ENCODE assay signal across 28 mouse cellular contexts in genomic region chr2:31446456-31446855, GRCm38 (mm10). TPM values are rescaled to one million over a fixed set of nuclear protein-coding genes. Genes with fewer than 3 reads are reported as not detected.
DNase-seq lines count a peak whose midpoint lies in the region; ATAC-seq and TF ChIP-seq lines count a peak whose summit lies in the region.
"Had no signal": no experiment of that assay in that cellular context is flagged by ENCODE, and none has a peak within 500 bp of the region (broad histone marks: within the 10 kb centered on the region; RNA-seq: fewer than 3 reads in every experiment).

No protein-coding gene starts in this region.

- no peaks in the 10 kb centered on the region for H3K27me3 ChIP-seq in midbrain, embryonic 11.5 days (ENCODE audit: control insufficient read depth, insufficient read depth, low read length)
- H3K27me3 ChIP-seq in midbrain, embryonic 10.5 days (ENCODE audit: low read depth, poor library complexity, severe bottlenecking): no peaks in the 10 kb centered on the region
- no peaks in the 10 kb centered on the region for H3K27me3 ChIP-seq in intestine, embryonic 16.5 days (replicated peaks; ENCODE audit: control insufficient read depth, insufficient read depth, low read length)
- H3K27me3 ChIP-seq: embryonic facial prominence, embryonic 12.5 days; embryonic facial prominence, embryonic 15.5 days; heart, embryonic 15.5 days; intestine, embryonic 15.5 days had no signal

- H3K27ac ChIP-seq in midbrain, embryonic 11.5 days (ENCODE audit: low read depth, low read length): no peak overlapping the region
- no peak overlapping the region for H3K27ac ChIP-seq in midbrain, embryonic 10.5 days (replicated peaks)
- peak overlapping the region; percentile 44 for H3K27ac ChIP-seq in embryonic fibroblast, embryonic 13.5 days (ENCODE audit: insufficient read depth, low read length)
- H3K27ac ChIP-seq in intestine, embryonic 16.5 days (ENCODE audit: low read length): no peak overlapping the region
- H3K27ac ChIP-seq: embryonic facial prominence, embryonic 12.5 days; embryonic facial prominence, embryonic 15.5 days; forebrain, embryonic 12.5 days; gastrocnemius, adult 2 months; heart, embryonic 15.5 days; hindbrain, embryonic 10.5 days; hindbrain, embryonic 13.5 days; intestine, embryonic 15.5 days had no signal

- WGBS in midbrain, embryonic 11.5 days: 41% methylated on average over 4 of the region's 4 CpGs
- WGBS in midbrain, embryonic 10.5 days: 46% methylated on average over 4 of the region's 4 CpGs
- 56% methylated on average over 4 of the region's 4 CpGs for WGBS in intestine, embryonic 16.5 days

- no peaks in the 10 kb centered on the region for H3K9me3 ChIP-seq in midbrain, embryonic 11.5 days (ENCODE audit: control insufficient read depth, low read length)
- H3K9me3 ChIP-seq in midbrain, embryonic 10.5 days (replicated peaks): no peaks in the 10 kb centered on the region
- no peaks in the 10 kb centered on the region for H3K9me3 ChIP-seq in intestine, embryonic 16.5 days (ENCODE audit: control insufficient read depth, low read length)
- H3K9me3 ChIP-seq: embryonic facial prominence, embryonic 12.5 days; embryonic facial prominence, embryonic 15.5 days; forebrain, embryonic 12.5 days; heart, embryonic 12.5 days; heart, embryonic 15.5 days; hindbrain, embryonic 10.5 days; hindbrain, embryonic 13.5 days; intestine, embryonic 15.5 days had no signal

- no peaks in the 10 kb centered on the region for H3K36me3 ChIP-seq in midbrain, embryonic 11.5 days (ENCODE audit: control insufficient read depth, insufficient read depth, low read length)
- no peaks in the 10 kb centered on the region for H3K36me3 ChIP-seq in midbrain, embryonic 10.5 days
- H3K36me3 ChIP-seq in intestine, embryonic 16.5 days (ENCODE audit: control insufficient read depth, insufficient read depth, low read length): no peaks in the 10 kb centered on the region
- H3K36me3 ChIP-seq: embryonic facial prominence, embryonic 12.5 days; embryonic facial prominence, embryonic 15.5 days; forebrain, embryonic 12.5 days; heart, embryonic 12.5 days; heart, embryonic 15.5 days; hindbrain, embryonic 10.5 days; hindbrain, embryonic 13.5 days; intestine, embryonic 15.5 days had no signal

- no peak for TF ChIP-seq POLR2A in embryonic fibroblast, embryonic 13.5 days (IDR thresholded peaks at IDR 0.05; ENCODE audit: low read depth, low read length)

- no peak overlapping the region for H3K4me2 ChIP-seq in midbrain, embryonic 11.5 days
- H3K4me2 ChIP-seq in intestine, embryonic 16.5 days (ENCODE audit: low read depth, low read length): no peak overlapping the region
- H3K4me2 ChIP-seq: embryonic facial prominence, embryonic 12.5 days; embryonic facial prominence, embryonic 15.5 days; forebrain, embryonic 12.5 days; heart, embryonic 12.5 days; heart, embryonic 15.5 days; hindbrain, embryonic 13.5 days; intestine, embryonic 15.5 days had no signal

- peak; percentile 64 for DNase-seq in midbrain, embryonic 11.5 days (ENCODE audit: low spot score, missing footprints)
- DNase-seq in midbrain, embryonic 10.5 days (ENCODE audit: low spot score): no peak
- DNase-seq in R1 (ENCODE audit: low read depth, low spot score): peak; percentile 62
- DNase-seq in embryo, embryonic 9.5 days (ENCODE audit: extremely low spot score): no peak
- DNase-seq: adrenal gland, adult 2 months; adrenal gland, postnatal 25 days; cerebellum, adult 18-20 months; cerebellum, adult 9-10 months; cerebellum, postnatal 14 days; gastrocnemius, adult 2 months; gastrocnemius, postnatal 14 days; heart, adult 11 months; heart, postnatal 10 days; heart, postnatal 36 days; kidney, adult 18-20 months had no signal

- H3K4me1 ChIP-seq in midbrain, embryonic 11.5 days (ENCODE audit: control insufficient read depth, insufficient read depth, low read length): peaks cover 6% of the 10 kb centered on the region; the same call in 1 of the 2 replicates
- peaks cover 40% of the 10 kb centered on the region for H3K4me1 ChIP-seq in midbrain, embryonic 10.5 days
- H3K4me1 ChIP-seq in embryonic fibroblast, embryonic 13.5 days (ENCODE audit: control insufficient read depth, insufficient read depth, low read length): peaks cover 20% of the 10 kb centered on the region
- peaks cover 17% of the 10 kb centered on the region for H3K4me1 ChIP-seq in intestine, embryonic 16.5 days (ENCODE audit: control insufficient read depth, insufficient read depth, low read length)

- H3K4me3 ChIP-seq in midbrain, embryonic 11.5 days (ENCODE audit: low read depth, low read length): no peak overlapping the region
- no peak overlapping the region for H3K4me3 ChIP-seq in midbrain, embryonic 10.5 days
- H3K4me3 ChIP-seq in embryonic fibroblast, embryonic 13.5 days (ENCODE audit: insufficient read depth, low read length): no peak overlapping the region
- no peak overlapping the region for H3K4me3 ChIP-seq in intestine, embryonic 16.5 days (ENCODE audit: low read length)
- H3K4me3 ChIP-seq: embryonic facial prominence, embryonic 12.5 days; embryonic facial prominence, embryonic 15.5 days; erythroblast, embryonic 14.5 days; forebrain, embryonic 12.5 days; gastrocnemius, adult 2 months; heart, embryonic 12.5 days; heart, embryonic 15.5 days; hindbrain, embryonic 10.5 days; hindbrain, embryonic 13.5 days; intestine, embryonic 15.5 days had no signal

- no peak for TF ChIP-seq CTCF in embryonic fibroblast, embryonic 13.5 days (IDR thresholded peaks at IDR 0.05; ENCODE audit: borderline replicate concordance, insufficient read depth, low read length)

- H3K9ac ChIP-seq in midbrain, embryonic 11.5 days (ENCODE audit: low read length): no peak overlapping the region
- no peak overlapping the region for H3K9ac ChIP-seq in intestine, embryonic 16.5 days (ENCODE audit: low read depth, low read length)
- H3K9ac ChIP-seq: embryonic facial prominence, embryonic 12.5 days; embryonic facial prominence, embryonic 15.5 days; forebrain, embryonic 12.5 days; heart, embryonic 12.5 days; heart, embryonic 15.5 days; hindbrain, embryonic 13.5 days; intestine, embryonic 15.5 days had no signal

- no peak for ATAC-seq in midbrain, embryonic 11.5 days (ENCODE audit: low FRiP score)
- ATAC-seq in intestine, embryonic 16.5 days: no peak
- ATAC-seq: forebrain, embryonic 16.5 days; hindbrain, embryonic 16.5 days; intestine, embryonic 15.5 days had no signal

RNA-seq across cellular contexts. Expression of gene Ass1, which starts 23.6 kb away (rescaled TPM):
- polyA plus RNA-seq in midbrain, embryonic 11.5 days (2014; fragmentation: Nextera tagmentation; extraction: Ambion mirVana): 9.6 and 10.3 TPM in 2 replicates
- polyA plus RNA-seq in midbrain, embryonic 10.5 days (2016; fragmentation: Nextera tagmentation; extraction: Ambion mirVana): 11.4 and 13.3 TPM in 2 replicates
- 212 and 308 TPM in 2 replicates for polyA plus RNA-seq in embryonic fibroblast, embryonic 13.5 days (2011; ENCODE audit: insufficient read length, low read depth, missing spikeins)
- polyA plus RNA-seq in intestine, embryonic 16.5 days (2015; fragmentation: Nextera tagmentation; extraction: Ambion mirVana): 374 and 535 TPM in 2 replicates

Comparison
In these comparisons a context has a peak if more than half of its experiments do, and no peak if none do; other contexts are left out.
1. DNase-seq: peak in midbrain, embryonic 11.5 days (single experiment) and R1 (single experiment); none in midbrain, embryonic 10.5 days (single experiment) and embryo, embryonic 9.5 days (single experiment).
2. RNA of gene Ass1, which starts 23.6 kb away (polyA plus RNA-seq): 374 to 535 TPM in intestine, embryonic 16.5 days and 212 to 308 TPM in embryonic fibroblast, embryonic 13.5 days; 11.4 to 13.3 TPM in midbrain, embryonic 10.5 days and 9.6 to 10.3 TPM in midbrain, embryonic 11.5 days; every median in the first group is over 10 times any median in the second.